Mouse (Mus musculus): ENCODE data around the gene Thy1. TPM values are rescaled to one million over a fixed set of nuclear protein-coding genes. Genes with fewer than 3 reads are reported as not detected.

Gene Thy1
- total and polyA plus RNA-seq, 2 experiments from 2014 or later: 24.7 to 98.0 TPM

GRCm38 (mm10) chr9:44049381-44050165, 6.4 kb downstream of the Thy1 start:
- H3K27ac ChIP-seq (ENCODE audit: low read depth, low read length): no peak overlapping the region
- ATAC-seq (ENCODE audit: low FRiP score) (no peak), DNase-seq (ENCODE audit: low spot score) (no peak)
- H3K9me3 ChIP-seq (ENCODE audit: low read length): no peaks in the 10 kb centered on the region
- H3K36me3 ChIP-seq (ENCODE audit: insufficient read depth, low read length): no peaks in the 10 kb centered on the region
- H3K4me2 ChIP-seq (ENCODE audit: low read depth, low read length, poor library complexity, severe bottlenecking): no peak overlapping the region
- H3K27me3 ChIP-seq (ENCODE audit: insufficient read depth, low read length): peaks cover 8% of the 10 kb centered on the region
- H3K9ac ChIP-seq (replicated peaks; ENCODE audit: low read length, poor library complexity, severe bottlenecking): no peak overlapping the region
- no peaks in the 10 kb centered on the region for H3K4me1 ChIP-seq (ENCODE audit: insufficient read depth, low read length)
- H3K4me3 ChIP-seq (ENCODE audit: low read depth, low read length): no peak overlapping the region
- 88% methylated on average over 8 of the region's 8 CpGs for WGBS
- no peak for TF ChIP-seq CTCF (IDR thresholded peaks at IDR 0.05)

- 62% methylated on average over 3 of the region's 3 CpGs for WGBS
- H3K36me3 ChIP-seq (ENCODE audit: insufficient read depth, low read length): no peaks in the 10 kb centered on the region
- no peaks in the 10 kb centered on the region for H3K4me1 ChIP-seq (ENCODE audit: insufficient read depth, low read length)
- H3K9me3 ChIP-seq (ENCODE audit: low read length): no peaks in the 10 kb centered on the region
- no peaks in the 10 kb centered on the region for H3K27me3 ChIP-seq (ENCODE audit: insufficient read depth, low read length)
- no peak overlapping the region for H3K27ac ChIP-seq (ENCODE audit: low read depth, low read length)
- H3K4me3 ChIP-seq (ENCODE audit: low read depth, low read length): no peak overlapping the region
- no peak overlapping the region for H3K9ac ChIP-seq (replicated peaks; ENCODE audit: low read length, poor library complexity, severe bottlenecking)
- ATAC-seq (ENCODE audit: low FRiP score) (no peak), DNase-seq (ENCODE audit: low spot score) (no peak)
- H3K4me2 ChIP-seq (ENCODE audit: low read depth, low read length, poor library complexity, severe bottlenecking): no peak overlapping the region
- TF ChIP-seq CTCF (IDR thresholded peaks at IDR 0.05): peak; percentile 46
These were observed 9.7 kb downstream of the Thy1 start for GRCm38 (mm10) chr9:44052855-44053254.

GRCm38 (mm10) chr9:44053936-44054335, 10.8 kb downstream of the Thy1 start:
- H3K9me3 ChIP-seq (ENCODE audit: low read length): no peaks in the 10 kb centered on the region
- no peak overlapping the region for H3K4me2 ChIP-seq (ENCODE audit: low read depth, low read length, poor library complexity, severe bottlenecking)
- H3K4me3 ChIP-seq (ENCODE audit: low read depth, low read length): no peak overlapping the region
- 78% methylated on average over 1 of the region's 1 CpGs for WGBS
- H3K4me1 ChIP-seq (ENCODE audit: insufficient read depth, low read length): no peaks in the 10 kb centered on the region
- no peak for TF ChIP-seq CTCF (IDR thresholded peaks at IDR 0.05)
- ATAC-seq (ENCODE audit: low FRiP score) (no peak), DNase-seq (ENCODE audit: low spot score) (no peak)
- no peak overlapping the region for H3K27ac ChIP-seq (ENCODE audit: low read depth, low read length)
- no peaks in the 10 kb centered on the region for H3K36me3 ChIP-seq (ENCODE audit: insufficient read depth, low read length)
- H3K27me3 ChIP-seq (ENCODE audit: insufficient read depth, low read length): no peaks in the 10 kb centered on the region
- H3K9ac ChIP-seq (replicated peaks; ENCODE audit: low read length, poor library complexity, severe bottlenecking): no peak overlapping the region

- Histone ChIP-seq H3K4me1 (ENCODE audit: insufficient read depth, low read length) (no peaks in the 10 kb centered on the region), H3K36me3 (ENCODE audit: insufficient read depth, low read length) (no peaks in the 10 kb centered on the region), H3K9ac (replicated peaks; ENCODE audit: low read length, poor library complexity, severe bottlenecking) (no peak overlapping the region), H3K27me3 (ENCODE audit: insufficient read depth, low read length) (no peaks in the 10 kb centered on the region), H3K9me3 (ENCODE audit: low read length) (no peaks in the 10 kb centered on the region), H3K4me3 (ENCODE audit: low read depth, low read length) (no peak overlapping the region), H3K27ac (ENCODE audit: low read depth, low read length) (no peak overlapping the region), H3K4me2 (ENCODE audit: low read depth, low read length, poor library complexity, severe bottlenecking) (no peak overlapping the region)
- ATAC-seq (ENCODE audit: low FRiP score): no peak
- TF ChIP-seq CTCF (IDR thresholded peaks at IDR 0.05): no peak
- 88% methylated on average over 6 of the region's 6 CpGs for WGBS
- DNase-seq (ENCODE audit: low spot score): no peak
These were observed 15.4 kb downstream of the Thy1 start for GRCm38 (mm10) chr9:44058606-44059005.

GRCm38 (mm10) chr9:44065177-44065576, 22.0 kb downstream of the Thy1 start:
- Histone ChIP-seq H3K4me3 (ENCODE audit: low read depth, low read length) (no peak overlapping the region), H3K27me3 (ENCODE audit: insufficient read depth, low read length) (no peaks in the 10 kb centered on the region), H3K9me3 (ENCODE audit: low read length) (no peaks in the 10 kb centered on the region), H3K27ac (ENCODE audit: low read depth, low read length) (no peak overlapping the region), H3K36me3 (ENCODE audit: insufficient read depth, low read length) (no peaks in the 10 kb centered on the region), H3K4me1 (ENCODE audit: insufficient read depth, low read length) (0 out of 2 replicates have a peak, but pooled peaks cover 3% of the 10 kb centered on the region), H3K4me2 (ENCODE audit: low read depth, low read length, poor library complexity, severe bottlenecking) (no peak overlapping the region), H3K9ac (replicated peaks; ENCODE audit: low read length, poor library complexity, severe bottlenecking) (no peak overlapping the region)
- WGBS: 45% methylated on average over 1 of the region's 1 CpGs
- 0 out of 2 replicates have a peak, but pooled peaks have one; percentile 30 for TF ChIP-seq CTCF (IDR thresholded peaks at IDR 0.05)
- no peak for DNase-seq (ENCODE audit: low spot score)
- no peak for ATAC-seq (ENCODE audit: low FRiP score)

GRCm38 (mm10) chr9:44066785-44067225, 23.6 kb downstream of the Thy1 start, which contains the start of gene Usp2:
TSS of gene Usp2 (plus strand) at chr9:44067021.
- peak; percentile 92 for TF ChIP-seq CTCF (IDR thresholded peaks at IDR 0.05)
- Histone ChIP-seq H3K36me3 (ENCODE audit: insufficient read depth, low read length) (no peaks in the 10 kb centered on the region), H3K9me3 (ENCODE audit: low read length) (no peaks in the 10 kb centered on the region), H3K4me2 (ENCODE audit: low read depth, low read length, poor library complexity, severe bottlenecking) (peak within 1 kb of the TSS; percentile 91), H3K4me1 (ENCODE audit: insufficient read depth, low read length) (0 out of 2 replicates have a peak, but pooled peaks cover 3% of the 10 kb centered on the region), H3K9ac (replicated peaks; ENCODE audit: low read length, poor library complexity, severe bottlenecking) (peak within 1 kb of the TSS; percentile 61), H3K27me3 (ENCODE audit: insufficient read depth, low read length) (no peaks in the 10 kb centered on the region), H3K4me3 (ENCODE audit: low read depth, low read length) (peak within 1 kb of the TSS; percentile 55), H3K27ac (ENCODE audit: low read depth, low read length) (no peak within 1 kb of the TSS)
- peak; percentile 99 for ATAC-seq (ENCODE audit: low FRiP score)
- DNase-seq (ENCODE audit: low spot score): peak; percentile 99
- under 1% methylated on average over 38 of the region's 38 CpGs for WGBS
